Mouse (Mus musculus): Measurements from ENCODE around the gene Med12l. TPM values are rescaled to one million over a fixed set of nuclear protein-coding genes. Genes with fewer than 3 reads are reported as not detected.
A peak's percentile ranks its signal among the peaks of the same experiment; 100 is the strongest.
"Not testable (repeated sequence)": the region's sequence is repeated elsewhere in the genome, so short reads cannot be mapped to it uniquely, and the experiment has no call there.

The Med12l gene
- polyA plus RNA-seq, 1 experiment from 2014 or later: 1.0 TPM

- Histone ChIP-seq H3K9me3 (replicated peaks) (no peaks in the 10 kb centered on the region), H3K27ac (no peak overlapping the region), H3K4me3 (peak overlapping the region; percentile 14; the same call in 1 of the 2 replicates), H3K27me3 (ENCODE audit: low read depth, poor library complexity, severe bottlenecking) (no peaks in the 10 kb centered on the region), H3K36me3 (no peaks in the 10 kb centered on the region), H3K4me1 (peaks cover 15% of the 10 kb centered on the region)
- no peak for DNase-seq (ENCODE audit: low spot score)
- WGBS: 8% methylated on average over 6 of the region's 6 CpGs
Observed at GRCm38 (mm10) chr3:59080293-59080916, 74.8 kb downstream of the Med12l start.

GRCm38 (mm10) chr3:59080919-59081318, 75.3 kb downstream of the Med12l start:
- Histone ChIP-seq H3K27ac (peak overlapping the region; percentile 20; the same call in 1 of the 2 replicates), H3K9me3 (replicated peaks) (no peaks in the 10 kb centered on the region), H3K4me3 (peak overlapping the region; percentile 14; the same call in 1 of the 2 replicates), H3K36me3 (no peaks in the 10 kb centered on the region), H3K27me3 (ENCODE audit: low read depth, poor library complexity, severe bottlenecking) (no peaks in the 10 kb centered on the region), H3K4me1 (peaks cover 15% of the 10 kb centered on the region)
- 13% methylated on average over 7 of the region's 7 CpGs for WGBS
- peak; percentile 40 for DNase-seq (ENCODE audit: low spot score)

- DNase-seq (ENCODE audit: low spot score): no peak
- Histone ChIP-seq H3K4me3 (no peak overlapping the region), H3K36me3 (no peaks in the 10 kb centered on the region), H3K4me1 (no peaks in the 10 kb centered on the region), H3K9me3 (replicated peaks) (no peaks in the 10 kb centered on the region), H3K27me3 (ENCODE audit: low read depth, poor library complexity, severe bottlenecking) (no peaks in the 10 kb centered on the region), H3K27ac (no peak overlapping the region)
- 79% methylated on average over 11 of the region's 11 CpGs for WGBS
Observed at GRCm38 (mm10) chr3:59092702-59093101, 87.1 kb downstream of the Med12l start.

DNA sequence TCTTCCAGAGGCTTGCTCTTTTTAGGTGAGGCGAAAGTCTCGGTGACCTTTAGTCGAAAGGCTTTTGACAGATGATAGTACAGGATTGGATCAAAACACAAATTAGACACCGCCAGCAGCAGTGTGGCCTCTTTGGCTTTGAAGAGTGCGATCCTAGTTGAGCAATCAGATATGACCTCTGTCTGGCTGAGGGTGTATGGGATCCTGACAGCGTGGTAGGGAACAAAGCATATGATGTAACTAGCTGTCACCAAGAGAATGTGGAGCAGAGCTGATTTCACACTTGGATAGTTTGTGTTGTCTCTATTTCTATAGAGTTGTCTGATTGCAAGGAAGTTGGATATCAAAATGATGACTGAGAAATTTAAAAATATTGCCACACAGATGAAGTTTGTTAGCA, 91.8 kb downstream of the Med12l start:
- Histone ChIP-seq H3K27me3 (ENCODE audit: low read depth, poor library complexity, severe bottlenecking) (no peaks in the 10 kb centered on the region), H3K4me1 (no peaks in the 10 kb centered on the region), H3K9me3 (replicated peaks) (no peaks in the 10 kb centered on the region), H3K27ac (no peak overlapping the region), H3K36me3 (no peaks in the 10 kb centered on the region), H3K4me3 (no peak overlapping the region)
- DNase-seq (ENCODE audit: low spot score): no peak
- WGBS: 66% methylated on average over 6 of the region's 6 CpGs

- Histone ChIP-seq H3K9me3 (replicated peaks) (no peaks in the 10 kb centered on the region), H3K36me3 (no peaks in the 10 kb centered on the region), H3K4me3 (no peak overlapping the region), H3K4me1 (no peaks in the 10 kb centered on the region), H3K27ac (no peak overlapping the region), H3K27me3 (ENCODE audit: low read depth, poor library complexity, severe bottlenecking) (no peaks in the 10 kb centered on the region)
- no peak for DNase-seq (ENCODE audit: low spot score)
- whole genome bisulfite sequencing: 88% methylated on average over 10 of the region's 10 CpGs
Observed at GRCm38 (mm10) chr3:59098540-59098939, 92.9 kb downstream of the Med12l start.

DNA sequence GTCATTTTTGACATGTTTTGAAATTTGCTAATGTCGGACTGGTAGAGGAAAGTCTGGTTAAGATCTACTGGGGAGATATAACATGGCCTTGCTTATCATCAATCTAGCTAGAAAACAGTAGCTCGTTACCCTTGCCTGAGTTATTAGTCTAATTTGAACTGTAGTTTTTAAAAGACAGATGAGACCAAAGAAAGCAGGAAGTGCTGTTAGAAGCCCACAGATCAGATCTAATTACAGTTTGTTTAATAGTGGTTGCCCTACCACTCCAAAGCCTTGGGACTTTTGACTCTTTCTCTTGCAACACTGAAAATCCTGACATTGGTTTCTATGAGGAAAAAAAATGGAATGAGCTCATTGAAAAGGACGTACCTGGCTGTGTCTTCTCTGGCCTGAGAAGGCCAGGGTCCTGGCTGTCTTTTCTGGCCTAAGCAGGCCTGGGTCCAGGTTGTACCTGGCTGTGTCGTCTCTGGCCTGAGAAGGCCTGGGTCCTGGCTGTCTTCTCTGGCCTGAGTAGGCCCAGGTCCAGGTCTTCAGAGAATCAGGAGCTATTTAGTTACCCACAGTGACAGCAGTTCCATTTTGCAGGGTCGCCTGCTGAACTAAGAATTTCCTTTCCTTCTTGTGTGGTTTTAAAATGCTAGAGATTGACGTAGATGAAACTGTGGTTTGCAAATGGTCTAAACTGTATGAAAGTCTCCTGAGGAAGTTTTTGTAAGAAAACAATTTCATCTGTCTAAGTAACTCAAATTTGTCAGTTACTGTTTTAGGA, 95.8 kb downstream of the Med12l start, which contains the start of gene Gpr171:
TSS of gene Gpr171 (minus strand) at position 604 of the 769 bp plus-strand sequence.
- H3K27ac ChIP-seq: no peak within 1 kb of the TSS
- H3K4me3 ChIP-seq: no peak within 1 kb of the TSS
- no peaks in the 10 kb centered on the region for H3K36me3 ChIP-seq
- H3K27me3 ChIP-seq (ENCODE audit: low read depth, poor library complexity, severe bottlenecking): no peaks in the 10 kb centered on the region
- 77% methylated on average over 6 of the region's 6 CpGs for WGBS
- no peak for DNase-seq (ENCODE audit: low spot score)
- no peaks in the 10 kb centered on the region for H3K9me3 ChIP-seq (replicated peaks)
- no peaks in the 10 kb centered on the region for H3K4me1 ChIP-seq

DNA sequence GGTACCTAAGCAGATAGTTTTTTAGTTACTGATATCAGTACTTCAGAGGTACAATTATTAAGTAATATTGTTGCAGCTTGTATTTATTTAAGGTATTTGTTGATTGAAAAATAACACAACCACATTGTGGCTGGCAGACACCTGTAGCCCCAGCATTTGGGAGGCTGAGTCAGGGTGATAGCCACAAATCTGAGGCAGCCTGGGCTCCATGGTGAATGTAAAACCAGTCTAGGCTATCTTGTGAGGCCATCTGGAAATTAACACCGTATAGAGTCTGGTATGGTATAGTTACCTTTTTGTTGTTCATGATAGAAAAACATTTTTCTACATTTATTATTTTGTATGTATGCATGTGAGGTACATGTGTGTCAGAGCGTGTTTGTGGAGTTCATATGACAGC, 96.5 kb downstream of the Med12l start:
- Histone ChIP-seq H3K27ac (no peak overlapping the region), H3K27me3 (ENCODE audit: low read depth, poor library complexity, severe bottlenecking) (no peaks in the 10 kb centered on the region), H3K4me1 (no peaks in the 10 kb centered on the region), H3K4me3 (no peak overlapping the region), H3K9me3 (replicated peaks) (no peaks in the 10 kb centered on the region), H3K36me3 (no peaks in the 10 kb centered on the region)
- WGBS: 95% methylated on average over 2 of the region's 2 CpGs
- no peak for DNase-seq (ENCODE audit: low spot score)

GRCm38 (mm10) chr3:59104462-59104861, 98.8 kb downstream of the Med12l start:
- no peaks in the 10 kb centered on the region for H3K36me3 ChIP-seq
- WGBS: 79% methylated on average over 4 of the region's 4 CpGs
- no peak for DNase-seq (ENCODE audit: low spot score)
- H3K9me3 ChIP-seq (replicated peaks): no peaks in the 10 kb centered on the region
- no peak overlapping the region for H3K27ac ChIP-seq
- H3K27me3 ChIP-seq (ENCODE audit: low read depth, poor library complexity, severe bottlenecking): no peaks in the 10 kb centered on the region
- no peak overlapping the region for H3K4me3 ChIP-seq
- no peaks in the 10 kb centered on the region for H3K4me1 ChIP-seq

GRCm38 (mm10) chr3:59107439-59107838, 101.8 kb downstream of the Med12l start:
- 95% methylated on average over 4 of the region's 4 CpGs for WGBS
- no peaks in the 10 kb centered on the region for H3K27me3 ChIP-seq (ENCODE audit: low read depth, poor library complexity, severe bottlenecking)
- H3K27ac ChIP-seq: no peak overlapping the region
- no peak overlapping the region for H3K4me3 ChIP-seq
- H3K4me1 ChIP-seq: no peaks in the 10 kb centered on the region
- H3K36me3 ChIP-seq: no peaks in the 10 kb centered on the region
- H3K9me3 ChIP-seq (replicated peaks): no peaks in the 10 kb centered on the region
- no peak for DNase-seq (ENCODE audit: low spot score)

GRCm38 (mm10) chr3:59109834-59110233, 104.2 kb downstream of the Med12l start:
- WGBS: 87% methylated on average over 3 of the region's 3 CpGs
- H3K36me3 ChIP-seq; H3K27ac ChIP-seq; DNase-seq (ENCODE audit: low spot score); H3K4me3 ChIP-seq; H3K9me3 ChIP-seq (replicated peaks); H3K4me1 ChIP-seq; H3K27me3 ChIP-seq (ENCODE audit: low read depth, poor library complexity, severe bottlenecking): not testable (repeated sequence)

DNA sequence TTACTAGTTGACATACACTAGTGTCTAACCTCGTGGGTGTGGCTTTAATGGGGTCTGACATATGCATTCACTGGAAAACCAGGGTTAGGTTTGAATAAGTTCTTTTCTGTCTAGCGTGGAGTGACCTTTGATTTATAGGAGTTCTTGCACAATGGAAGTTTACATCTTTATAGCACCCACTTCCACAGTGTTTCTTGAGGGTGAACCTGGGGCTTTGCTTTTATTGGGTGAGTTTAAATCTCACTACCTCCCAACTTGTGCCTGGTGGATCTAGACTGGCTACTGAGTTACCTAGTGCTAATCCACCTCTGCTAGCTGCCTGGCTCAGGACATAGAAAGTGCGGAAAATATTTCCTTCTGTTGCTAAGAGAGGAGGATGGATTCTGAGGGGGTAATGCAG, 106.3 kb downstream of the Med12l start:
- no peak overlapping the region for H3K4me3 ChIP-seq
- no peaks in the 10 kb centered on the region for H3K27me3 ChIP-seq (ENCODE audit: low read depth, poor library complexity, severe bottlenecking)
- H3K27ac ChIP-seq: no peak overlapping the region
- 86% methylated on average over 3 of the region's 3 CpGs for WGBS
- H3K36me3 ChIP-seq: no peaks in the 10 kb centered on the region
- no peaks in the 10 kb centered on the region for H3K4me1 ChIP-seq
- no peaks in the 10 kb centered on the region for H3K9me3 ChIP-seq (replicated peaks)
- DNase-seq (ENCODE audit: low spot score): no peak

DNA sequence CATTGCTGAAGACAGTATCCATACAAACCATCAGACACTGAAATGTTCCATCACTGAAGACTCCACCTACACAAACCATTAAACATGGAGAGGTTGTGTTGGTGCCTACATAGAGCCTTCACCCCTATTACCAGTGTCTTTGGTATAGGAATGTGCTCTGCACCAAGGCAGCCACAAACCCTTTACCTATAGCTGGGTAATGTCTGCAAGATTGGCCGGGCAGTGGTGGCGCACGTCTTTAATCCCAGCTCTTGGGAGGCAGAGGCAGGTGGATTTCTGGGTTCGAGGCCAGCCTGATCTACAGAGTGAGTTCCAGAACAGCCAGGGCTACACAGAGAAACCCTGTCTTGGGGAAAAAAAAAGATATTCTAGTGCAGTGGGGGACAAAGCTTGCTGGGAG, 107.7 kb downstream of the Med12l start:
- WGBS: 94% methylated on average over 4 of the region's 4 CpGs
- not testable (repeated sequence) for H3K4me1 ChIP-seq; H3K27ac ChIP-seq; H3K9me3 ChIP-seq (replicated peaks); DNase-seq (ENCODE audit: low spot score); H3K36me3 ChIP-seq; H3K27me3 ChIP-seq (ENCODE audit: low read depth, poor library complexity, severe bottlenecking); H3K4me3 ChIP-seq

DNA sequence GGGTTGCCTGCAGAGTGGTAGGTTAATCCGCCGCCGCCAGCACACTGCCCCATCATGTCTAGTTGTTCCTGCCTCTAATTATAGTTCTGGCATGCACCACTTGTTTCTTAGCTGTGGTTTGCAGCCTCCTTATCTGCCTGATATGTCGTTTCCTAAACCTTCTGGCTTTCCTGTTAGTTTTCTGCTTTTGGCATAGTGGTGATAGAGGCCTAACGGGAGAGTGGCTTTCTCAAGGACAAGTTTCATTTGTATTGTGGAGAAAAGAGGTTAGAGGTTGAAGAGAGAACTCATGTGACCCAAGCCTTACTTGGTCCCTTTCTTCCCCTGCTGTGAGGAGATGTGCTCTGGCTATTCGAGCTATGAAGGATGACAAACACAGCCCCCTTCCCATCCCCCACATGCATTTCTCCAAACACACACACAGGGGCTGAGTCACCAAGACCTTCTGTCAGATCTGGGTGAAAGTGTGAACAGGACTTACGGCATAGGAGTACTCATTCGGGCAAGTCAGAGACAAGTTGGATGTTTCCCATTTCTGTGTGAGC, 108.4 kb downstream of the Med12l start:
- WGBS: 82% methylated on average over 8 of the region's 8 CpGs
- Histone ChIP-seq H3K9me3 (replicated peaks) (no peaks in the 10 kb centered on the region), H3K4me1 (no peaks in the 10 kb centered on the region), H3K4me3 (no peak overlapping the region), H3K36me3 (no peaks in the 10 kb centered on the region), H3K27me3 (ENCODE audit: low read depth, poor library complexity, severe bottlenecking) (no peaks in the 10 kb centered on the region), H3K27ac (no peak overlapping the region)
- no peak for DNase-seq (ENCODE audit: low spot score)

Measured in limb, embryonic 10.5 days (tissue).